Mouse (Mus musculus) midbrain, postnatal 0 days (tissue): ENCODE data around the gene Npas2. TPM values are rescaled to one million over a fixed set of nuclear protein-coding genes. Genes with fewer than 3 reads are reported as not detected.

Experiments used
- ATAC-seq: fragments of 200-750 bp; cut with Nextera tagmentation; 2 replicates; pipeline ENCODE4 v1.8.0; 2017; ENCODE audit warnings: moderate number of reproducible peaks, mild to moderate bottlenecking, moderate TSS enrichment, moderate library complexity; ENCODE audit not compliant: low FRiP score
- DNase-seq: peaks from one replicate; pipeline ENCODE4 v3.0.0-alpha.2; 2015; ENCODE audit warnings: low spot score
- H3K27ac ChIP-seq: fragments of 300-500 bp; sonication (generic); 2 replicates; pipeline ENCODE4 v1.5.1; 2014; ENCODE audit warnings: low read depth, mild to moderate bottlenecking, low read length, mixed read lengths
- H3K27me3 ChIP-seq: fragments of 300-500 bp; sonication (generic); 2 replicates; pipeline ENCODE4 v1.6.1; 2014; ENCODE audit warnings: low read length, control low read depth, mixed read lengths; ENCODE audit not compliant: insufficient read depth
- H3K36me3 ChIP-seq: fragments of 300-500 bp; sonication (generic); 2 replicates; pipeline ENCODE4 v1.6.1; 2014; ENCODE audit warnings: low read length, control low read depth, mixed read lengths; ENCODE audit not compliant: insufficient read depth
- H3K4me1 ChIP-seq: fragments of 300-500 bp; sonication (generic); 2 replicates; pipeline ENCODE4 v1.6.1; 2014; ENCODE audit warnings: mild to moderate bottlenecking, control low read depth, antibody characterized with exemption, low read length, mixed read lengths; ENCODE audit not compliant: insufficient read depth
- H3K4me2 ChIP-seq: fragments of 300-500 bp; sonication (generic); 2 replicates; pipeline ENCODE4 v1.6.1; 2014; ENCODE audit warnings: low read depth, mild to moderate bottlenecking, low read length, mixed read lengths; ENCODE audit not compliant: poor library complexity, severe bottlenecking
- H3K4me3 ChIP-seq: fragments of 300-500 bp; sonication (generic); 2 replicates; pipeline ENCODE4 v1.5.1; 2014; ENCODE audit warnings: low read depth, mild to moderate bottlenecking, low read length, moderate library complexity
- H3K9ac ChIP-seq: fragments of 300-500 bp; sonication (generic); replicated peaks from 2 replicates; pipeline ENCODE4 v1.6.1; 2014; ENCODE audit warnings: mild to moderate bottlenecking, low read length, moderate library complexity, mixed read lengths; ENCODE audit not compliant: poor library complexity, severe bottlenecking
- H3K9me3 ChIP-seq: fragments of 300-500 bp; sonication (generic); 2 replicates; pipeline ENCODE4 v1.6.1; 2016; ENCODE audit warnings: low read length, control low read depth
- CTCF ChIP-seq: IDR thresholded peaks from 2 replicates; pipeline ENCODE4 v1.5.1; 2016; ENCODE audit warnings: antibody characterized with exemption, mild to moderate bottlenecking
- WGBS: fragments of 180-500 bp; shearing (Covaris S2); extraction: QIAGEN DNeasy Blood & Tissue Kit; methylation state at CpG from one replicate; pipeline ENCODE4 v1.1.7; 2014; 5-methylcytosine and 5-hydroxymethylcytosine counted together
- polyA plus RNA-seq: library from polyadenylated mRNA; unstranded; fragments of >200 nt; fragmentation: Nextera tagmentation; extraction: Ambion mirVana; gene quantifications from 2 replicates; pipeline ENCODE4 v1.2.1, GENCODE M21; 2015
- total RNA-seq: library from RNA; depleted of rRNA; stranded (reverse); fragments of >200 nt; gene quantifications from 2 replicates; pipeline ENCODE4 v1.2.3, GENCODE M21; 2014

Npas2 gene
- total and polyA plus RNA-seq, 2 experiments from 2014 or later, result 1.2 to 1.5 TPM

DNA sequence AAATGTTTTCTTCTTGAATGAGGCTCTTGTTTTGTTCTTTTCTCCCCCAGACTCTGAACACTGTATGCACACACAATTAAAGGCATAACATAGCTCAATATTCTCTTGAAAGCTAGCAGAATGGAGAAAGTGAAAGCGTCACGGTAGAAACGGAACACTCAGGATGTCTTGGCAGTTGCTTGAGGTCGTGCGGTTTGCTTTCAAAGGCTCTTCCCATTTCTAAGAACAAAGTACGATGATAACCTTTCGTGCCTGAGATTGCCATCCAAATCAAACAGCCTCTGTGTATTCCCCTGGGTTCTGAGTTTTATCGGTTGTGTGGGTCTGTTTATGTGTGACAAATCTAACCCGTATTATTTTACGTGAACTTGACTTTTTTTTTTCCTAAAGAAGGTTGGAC is 11.5 kb downstream of the Npas2 start:
- no peak overlapping the region for H3K27ac ChIP-seq
- TF ChIP-seq CTCF, result no peak
- no peak overlapping the region for H3K4me3 ChIP-seq

DNA sequence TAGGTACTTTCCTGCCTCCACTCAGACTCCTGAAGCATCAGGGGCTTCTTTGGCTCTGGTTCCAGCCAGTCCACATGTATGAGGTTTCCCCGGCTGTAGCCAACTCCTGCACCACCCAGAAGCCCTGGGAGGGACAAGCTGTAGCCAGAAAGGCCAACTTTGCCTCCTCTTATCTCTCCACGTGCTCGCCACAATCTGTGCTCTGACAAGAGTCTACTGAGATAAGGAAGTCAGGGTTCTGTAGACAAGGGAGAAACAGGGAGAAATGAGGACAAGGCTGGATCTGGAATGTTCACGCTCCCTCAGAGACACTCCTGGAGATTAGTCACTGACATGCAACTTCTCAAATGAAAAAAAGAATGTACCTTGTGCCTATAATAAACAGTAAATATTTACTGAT is 12.2 kb downstream of the Npas2 start:
- Histone ChIP-seq H3K4me1 (no peaks in the 10 kb centered on the region), H3K4me2 (no peak overlapping the region), H3K36me3 (no peaks in the 10 kb centered on the region), H3K9ac (no peak overlapping the region), H3K27ac (no peak overlapping the region), H3K27me3 (no peaks in the 10 kb centered on the region), H3K4me3 (no peak overlapping the region), H3K9me3 (no peaks in the 10 kb centered on the region)
- ATAC-seq, result no peak
- TF ChIP-seq CTCF, result no peak
- no peak for DNase-seq
- 91% methylated on average over 4 of the region's 4 CpGs for WGBS

More for the DNA sequence above, 11.5 kb downstream of the Npas2 start:
- 74% methylated on average over 10 of the region's 10 CpGs for WGBS
- Histone ChIP-seq H3K4me1 (no peaks in the 10 kb centered on the region), H3K9me3 (no peaks in the 10 kb centered on the region), H3K9ac (no peak overlapping the region), H3K4me2 (no peak overlapping the region), H3K27me3 (no peaks in the 10 kb centered on the region), H3K36me3 (no peaks in the 10 kb centered on the region)
- ATAC-seq (no peak), DNase-seq (no peak)

DNA sequence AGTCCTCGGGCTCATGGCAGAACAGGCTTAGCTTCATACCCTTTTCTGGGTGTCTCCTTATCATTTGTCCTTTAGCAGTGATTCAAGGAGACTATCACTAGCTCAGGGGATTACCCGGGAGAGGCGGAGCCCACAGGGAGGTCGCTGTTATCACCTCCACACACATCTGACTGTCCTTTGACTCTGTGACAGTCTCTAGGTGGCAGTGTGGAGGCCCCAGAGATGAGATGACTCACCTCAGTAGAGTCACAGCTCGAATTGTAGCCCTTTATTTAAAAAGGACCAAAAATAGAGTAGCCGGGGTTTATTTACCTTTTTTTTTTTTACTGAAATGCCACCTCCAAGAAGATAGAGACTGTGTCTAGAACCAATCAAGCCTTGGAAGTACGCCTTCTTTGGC is 13.4 kb downstream of the Npas2 start:
- H3K36me3 ChIP-seq, result no peaks in the 10 kb centered on the region
- H3K4me3 ChIP-seq, result no peak overlapping the region
- TF ChIP-seq CTCF, result peak; percentile 46
- no peak for DNase-seq
- no peak overlapping the region for H3K4me2 ChIP-seq
- no peak overlapping the region for H3K9ac ChIP-seq
- no peaks in the 10 kb centered on the region for H3K27me3 ChIP-seq
- ATAC-seq, result no peak
- WGBS, result 39% methylated on average over 7 of the region's 7 CpGs
- H3K9me3 ChIP-seq, result no peaks in the 10 kb centered on the region
- no peak overlapping the region for H3K27ac ChIP-seq
- no peaks in the 10 kb centered on the region for H3K4me1 ChIP-seq

DNA sequence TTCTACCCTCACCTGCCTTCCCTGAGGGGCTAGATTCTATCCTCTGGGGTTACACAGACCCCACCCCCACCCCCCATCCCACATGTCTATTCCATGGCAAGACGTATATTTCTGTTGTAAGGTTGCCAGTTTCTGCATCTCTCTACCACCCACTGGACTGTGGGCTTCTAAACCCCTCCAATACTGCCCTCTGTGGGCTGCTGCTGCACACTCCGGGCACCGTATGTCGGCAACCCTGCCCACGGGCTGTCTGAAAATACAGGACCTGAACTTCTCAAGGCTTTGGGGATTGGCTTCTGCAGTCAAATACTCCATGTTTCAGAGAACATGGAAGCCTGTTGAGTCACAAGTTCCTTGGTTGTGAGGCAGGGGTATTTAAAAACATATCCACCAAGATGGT is 17.4 kb downstream of the Npas2 start:
- Histone ChIP-seq H3K27me3 (no peaks in the 10 kb centered on the region), H3K36me3 (no peaks in the 10 kb centered on the region), H3K4me3 (no peak overlapping the region), H3K4me1 (no peaks in the 10 kb centered on the region), H3K27ac (no peak overlapping the region), H3K9ac (no peak overlapping the region), H3K9me3 (no peaks in the 10 kb centered on the region), H3K4me2 (no peak overlapping the region)
- peak; percentile 23; the same call in 1 of the 2 replicates for TF ChIP-seq CTCF
- 77% methylated on average over 5 of the region's 5 CpGs for WGBS
- ATAC-seq (no peak), DNase-seq (no peak)

DNA sequence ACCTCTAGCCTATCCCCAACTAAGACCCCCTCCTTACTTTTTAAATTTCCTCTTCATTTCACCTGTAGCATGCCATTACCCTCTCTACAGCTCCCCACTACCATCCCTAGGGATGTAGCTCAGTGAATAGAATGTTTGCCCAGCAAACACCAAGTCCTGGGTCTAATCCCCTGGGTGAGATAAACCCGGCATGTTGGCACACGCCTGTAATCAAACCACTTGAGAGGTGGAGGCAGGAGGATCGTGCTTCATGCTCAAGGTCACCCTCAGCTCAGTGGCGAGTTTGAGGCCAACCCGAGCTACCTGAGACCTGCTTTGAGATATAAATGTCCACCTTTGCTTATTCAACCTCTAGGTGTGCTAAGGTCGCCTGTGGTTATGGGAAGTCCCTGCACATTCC is 19.5 kb downstream of the Npas2 start:
- 81% methylated on average over 6 of the region's 6 CpGs for WGBS
- no peak overlapping the region for H3K9ac ChIP-seq
- DNase-seq (no peak), ATAC-seq (no peak)
- no peaks in the 10 kb centered on the region for H3K27me3 ChIP-seq
- no peaks in the 10 kb centered on the region for H3K4me1 ChIP-seq
- H3K36me3 ChIP-seq, result no peaks in the 10 kb centered on the region
- no peak for TF ChIP-seq CTCF
- H3K4me2 ChIP-seq, result no peak overlapping the region
- no peaks in the 10 kb centered on the region for H3K9me3 ChIP-seq
- no peak overlapping the region for H3K4me3 ChIP-seq
- H3K27ac ChIP-seq, result no peak overlapping the region

DNA sequence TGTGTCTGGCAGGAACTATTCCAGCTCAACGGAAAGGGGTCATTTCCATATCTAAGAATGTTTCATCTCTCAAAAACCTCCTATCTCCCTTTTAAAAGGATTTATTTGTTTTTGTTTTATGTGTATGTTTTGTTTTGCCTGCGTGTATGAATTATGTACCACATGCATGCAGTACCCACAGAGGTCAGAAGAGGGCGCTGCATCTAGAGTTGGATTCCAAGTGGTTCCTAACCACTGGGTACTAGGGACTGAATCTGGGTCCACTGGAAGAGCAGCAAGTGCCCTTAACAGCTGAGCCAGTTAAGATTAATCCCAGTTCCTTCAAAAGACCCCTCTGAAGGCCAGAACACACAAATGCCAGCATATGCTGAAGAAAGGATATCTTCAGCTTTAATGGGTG is 24.1 kb downstream of the Npas2 start:
- Histone ChIP-seq H3K36me3 (no peaks in the 10 kb centered on the region), H3K27ac (no peak overlapping the region), H3K9ac (no peak overlapping the region), H3K4me3 (no peak overlapping the region), H3K4me1 (no peaks in the 10 kb centered on the region), H3K27me3 (no peaks in the 10 kb centered on the region), H3K9me3 (no peaks in the 10 kb centered on the region), H3K4me2 (no peak overlapping the region)
- ATAC-seq, result no peak
- DNase-seq, result no peak
- TF ChIP-seq CTCF, result peak; percentile 61
- 86% methylated on average over 3 of the region's 3 CpGs for whole genome bisulfite sequencing
